In genomic region chr2:73271459-73272161, GRCm38 (mm10) we compare ENCODE assay signal across 9 mouse cellular contexts. TPM values are rescaled to one million over a fixed set of nuclear protein-coding genes. Genes with fewer than 3 reads are reported as not detected.
A peak's percentile ranks its signal among the peaks of the same experiment; 100 is the strongest.
DNase-seq lines count a peak whose midpoint lies in the region; ATAC-seq lines count a peak whose summit lies in the region.
"Had no signal": no experiment of that assay in that cellular context is flagged by ENCODE, and none has a peak within 500 bp of the region (broad histone marks: within the 10 kb centered on the region; RNA-seq: fewer than 3 reads in every experiment).

Gene Sp9 (plus strand): TSS chr2:73271925.

- peaks cover 66% of the 10 kb centered on the region for H3K27me3 ChIP-seq in embryonic facial prominence, embryonic 12.5 days
- H3K27me3 ChIP-seq in limb, embryonic 13.5 days: peaks cover 86% of the 10 kb centered on the region

- no peaks in the 10 kb centered on the region for H3K9me3 ChIP-seq in embryonic facial prominence, embryonic 12.5 days
- H3K9me3 ChIP-seq in limb, embryonic 13.5 days: no peaks in the 10 kb centered on the region

- H3K4me2 ChIP-seq in embryonic facial prominence, embryonic 12.5 days (replicated peaks): peak within 1 kb of the TSS; percentile 58
- peak within 1 kb of the TSS; percentile 78 for H3K4me2 ChIP-seq in limb, embryonic 13.5 days (replicated peaks)

- H3K9ac ChIP-seq in embryonic facial prominence, embryonic 12.5 days: 0 out of 2 replicates have a peak within 1 kb of the TSS, but pooled peaks have one; percentile 47
- peak within 1 kb of the TSS; percentile 71 for H3K9ac ChIP-seq in limb, embryonic 13.5 days

- H3K27ac ChIP-seq in embryonic facial prominence, embryonic 12.5 days: no peak within 1 kb of the TSS
- no peak within 1 kb of the TSS for H3K27ac ChIP-seq in limb, embryonic 13.5 days

- intact Hi-C loops in heart, postnatal 10 days (cut with DNase I): loop anchor here (5.0 to 10.0 kb wide), 2 partner anchors 539 to 627 kb away; no protein-coding TSS in a partner anchor

- 0 out of 2 replicates have a peak, but pooled peaks have one; percentile 22 for ATAC-seq in embryonic facial prominence, embryonic 12.5 days (ENCODE audit: insufficient number of reproducible peaks, insufficient read depth, low FRiP score, low TSS enrichment)
- peak; percentile 84 for ATAC-seq in limb, embryonic 13.5 days (ENCODE audit: low FRiP score, low read depth)
- ATAC-seq in erythroblast, adult 5-6 weeks (replicated peaks; ENCODE audit: low FRiP score, poor library complexity, severe bottlenecking): no peak

- DNase-seq in cerebellum, postnatal 36 days: peak; percentile 16 to 23
- no peak for DNase-seq in cerebellum, postnatal 4 days (ENCODE audit: low spot score in 2 of 2)
- DNase-seq in CD4-positive, CD25-positive, alpha-beta regulatory T cell, adult 2 months (ENCODE audit: low read depth, low spot score): peak; percentile 70
- DNase-seq in heart, postnatal 10 days: peak; percentile 58 to 60
- peak; percentile 85 for DNase-seq in neural tube, embryonic 10.5 days (ENCODE audit: extremely low spot score, low spot score)

- peak within 1 kb of the TSS; percentile 41 for H3K4me3 ChIP-seq in embryonic facial prominence, embryonic 12.5 days
- peak within 1 kb of the TSS; percentile 55 for H3K4me3 ChIP-seq in limb, embryonic 13.5 days

- peaks cover 31% of the 10 kb centered on the region for H3K4me1 ChIP-seq in embryonic facial prominence, embryonic 12.5 days
- peaks cover 49% of the 10 kb centered on the region for H3K4me1 ChIP-seq in limb, embryonic 13.5 days

- under 1% methylated on average over 48 of the region's 48 CpGs for WGBS in embryonic facial prominence, embryonic 12.5 days
- WGBS in limb, embryonic 13.5 days: under 1% methylated on average over 48 of the region's 48 CpGs

- H3K36me3 ChIP-seq in embryonic facial prominence, embryonic 12.5 days: no peaks in the 10 kb centered on the region
- no peaks in the 10 kb centered on the region for H3K36me3 ChIP-seq in limb, embryonic 13.5 days

RNA-seq across cellular contexts. Expression of gene Sp9, which starts in this region (rescaled TPM):
- 0.90 and 1.6 TPM in 2 replicates for polyA plus RNA-seq in embryonic facial prominence, embryonic 12.5 days (2016; fragmentation: Nextera tagmentation; extraction: Ambion mirVana)
- total RNA-seq in heart, postnatal 10 days (2021): not detected
- 0.87 and 1.6 TPM in 2 replicates for polyA plus RNA-seq in limb, embryonic 13.5 days (2015; fragmentation: Nextera tagmentation; extraction: Ambion mirVana)
- total RNA-seq in erythroblast, adult 5-6 weeks (2015; ENCODE audit: low replicate concordance): not detected in 2 replicates
- total RNA-seq in erythroblast, adult 5-6 weeks (2017; ENCODE audit: low replicate concordance): 0.51 TPM in 1 of 2 replicates, not detected in the other
- total RNA-seq: hematopoietic stem cell, adult 5-6 weeks had no signal

Comparison
In these comparisons a context has a peak if more than half of its experiments do, and no peak if none do; other contexts are left out.
1. DNase-seq: peak in cerebellum, postnatal 36 days (2 of 2), CD4-positive, CD25-positive, alpha-beta regulatory T cell, adult 2 months (single experiment) and neural tube, embryonic 10.5 days (single experiment); none in cerebellum, postnatal 4 days (0 of 2).
2. Peak in DNase-seq in heart, postnatal 10 days; RNA of the gene not detected or under 1 TPM.